Comparison of ENCODE assay signal across 40 mouse cellular contexts in genomic region chr5:15773839-15774238, GRCm38 (mm10). TPM values are rescaled to one million over a fixed set of nuclear protein-coding genes. Genes with fewer than 3 reads are reported as not detected.
"Had no signal": no experiment of that assay in that cellular context is flagged by ENCODE, and none has a peak within 500 bp of the region (broad histone marks: within the 10 kb centered on the region; RNA-seq: fewer than 3 reads in every experiment).

No protein-coding gene starts in this region.

- H3K9me3 ChIP-seq: heart, embryonic 13.5 days; heart, embryonic 15.5 days; intestine, embryonic 15.5 days; limb, embryonic 15.5 days; liver, embryonic 12.5 days had no signal

- DNase-seq: gastrocnemius, postnatal 14 days; gastrocnemius, postnatal 36 days; heart, adult 11 months; heart, adult 2 months; heart, postnatal 14 days; heart, postnatal 36 days; kidney, adult 18-20 months; kidney, adult 8-10 months; kidney, postnatal 10 days; kidney, postnatal 25 days; kidney, postnatal 4 days; layer of hippocampus, postnatal 36 days; left cerebral cortex, postnatal 4 days had no signal

- H3K27me3 ChIP-seq: heart, embryonic 13.5 days; heart, embryonic 15.5 days; intestine, embryonic 15.5 days; limb, embryonic 13.5 days; limb, embryonic 15.5 days; liver, embryonic 12.5 days had no signal

- ATAC-seq: hindbrain, embryonic 16.5 days; inflammation-experienced regulatory T-cells, adult 6 months; intestine, embryonic 15.5 days; intestine, postnatal 0 days; liver, embryonic 12.5 days had no signal

- H3K9ac ChIP-seq: heart, embryonic 13.5 days; heart, embryonic 15.5 days; hindbrain, embryonic 14.5 days; intestine, embryonic 15.5 days; limb, embryonic 13.5 days; limb, embryonic 15.5 days; liver, embryonic 12.5 days; liver, embryonic 14.5 days had no signal

- H3K27ac ChIP-seq: heart, adult 2 months; heart, embryonic 13.5 days; heart, embryonic 15.5 days; hindbrain, embryonic 14.5 days; intestine, embryonic 15.5 days; layer of hippocampus, adult 2 months; limb, embryonic 13.5 days; limb, embryonic 15.5 days; liver, embryonic 12.5 days; liver, embryonic 14.5 days had no signal

- H3K4me3 ChIP-seq: heart, adult 2 months; heart, embryonic 13.5 days; heart, embryonic 15.5 days; intestine, embryonic 15.5 days; layer of hippocampus, adult 2 months; limb, embryonic 13.5 days; limb, embryonic 15.5 days; liver, embryonic 12.5 days had no signal

- H3K4me1 ChIP-seq: heart, embryonic 13.5 days; heart, embryonic 15.5 days; intestine, embryonic 15.5 days; limb, embryonic 13.5 days; limb, embryonic 15.5 days; liver, embryonic 12.5 days had no signal

- H3K4me2 ChIP-seq: heart, embryonic 11.5 days; heart, embryonic 13.5 days; heart, embryonic 15.5 days; hindbrain, embryonic 14.5 days; intestine, embryonic 15.5 days; limb, embryonic 13.5 days; limb, embryonic 15.5 days; liver, embryonic 12.5 days had no signal

- H3K36me3 ChIP-seq: heart, embryonic 13.5 days; heart, embryonic 15.5 days; intestine, embryonic 15.5 days; limb, embryonic 13.5 days; limb, embryonic 15.5 days; liver, embryonic 12.5 days had no signal

RNA-seq across cellular contexts. Expression of gene Speer4c, which starts 59.8 kb away (rescaled TPM):
- total RNA-seq: gastrocnemius, adult 18-20 months; gastrocnemius, adult 8-10 months; gastrocnemius, postnatal 14 days; gastrocnemius, postnatal 36 days; heart, adult 2 months; heart, postnatal 14 days; heart, postnatal 36 days; hematopoietic stem cell, adult 5-6 weeks; layer of hippocampus, adult 2 months; layer of hippocampus, postnatal 10 days; layer of hippocampus, postnatal 36 days; left cerebral cortex, adult 18-20 months; left cerebral cortex, adult 8-10 months; left cerebral cortex, postnatal 10 days; left cerebral cortex, postnatal 25 days; left cerebral cortex, postnatal 4 days; liver, adult 2 months had no signal
- polyA plus RNA-seq: gonadal fat pad, adult 2 months; heart, adult 2 months; heart, embryonic 13.5 days; heart, embryonic 15.5 days; hindbrain, embryonic 11.5 days; hindbrain, embryonic 14.5 days; hindbrain, embryonic 16.5 days; inflammation-experienced regulatory T-cells, adult 6 months; intestine, embryonic 15.5 days; intestine, postnatal 0 days; kidney, embryonic 14.5 days; kidney, embryonic 16.5 days; limb, embryonic 11.5 days; limb, embryonic 13.5 days; limb, embryonic 15.5 days; liver, adult 2 months; liver, embryonic 12.5 days; liver, embryonic 14.5 days had no signal
